Mouse (Mus musculus) heart, postnatal 36 days (tissue): ENCODE data around the gene Gm20481. TPM values are rescaled to one million over a fixed set of nuclear protein-coding genes. Genes with fewer than 3 reads are reported as not detected.
"Not testable (repeated sequence)": the region's sequence is repeated elsewhere in the genome, so short reads cannot be mapped to it uniquely, and the experiment has no call there.

Source experiments
- DNase-seq, 2 experiments: peaks; one replicate each; pipeline ENCODE4 v3.0.0; 2021 to 2022
- intact Hi-C: fragments of 180-260 bp; cut with DNase I; formaldehyde crosslinking; loops from one replicate; pipeline ENCODE4 v1.15.1; 2025
- total RNA-seq, 2 experiments: library from RNA; stranded (reverse); gene quantifications; 2 replicates each; pipeline ENCODE4 v1.2.3; 2021

The Gm20481 gene
- total RNA-seq, 2 experiments from 2014 or later = not detected

- intact Hi-C loops = no loop called here
- DNase-seq = no peak
Measured at GRCm38 (mm10) chr17:34950514-34951455, 18.9 kb upstream of the Gm20481 start.

DNA sequence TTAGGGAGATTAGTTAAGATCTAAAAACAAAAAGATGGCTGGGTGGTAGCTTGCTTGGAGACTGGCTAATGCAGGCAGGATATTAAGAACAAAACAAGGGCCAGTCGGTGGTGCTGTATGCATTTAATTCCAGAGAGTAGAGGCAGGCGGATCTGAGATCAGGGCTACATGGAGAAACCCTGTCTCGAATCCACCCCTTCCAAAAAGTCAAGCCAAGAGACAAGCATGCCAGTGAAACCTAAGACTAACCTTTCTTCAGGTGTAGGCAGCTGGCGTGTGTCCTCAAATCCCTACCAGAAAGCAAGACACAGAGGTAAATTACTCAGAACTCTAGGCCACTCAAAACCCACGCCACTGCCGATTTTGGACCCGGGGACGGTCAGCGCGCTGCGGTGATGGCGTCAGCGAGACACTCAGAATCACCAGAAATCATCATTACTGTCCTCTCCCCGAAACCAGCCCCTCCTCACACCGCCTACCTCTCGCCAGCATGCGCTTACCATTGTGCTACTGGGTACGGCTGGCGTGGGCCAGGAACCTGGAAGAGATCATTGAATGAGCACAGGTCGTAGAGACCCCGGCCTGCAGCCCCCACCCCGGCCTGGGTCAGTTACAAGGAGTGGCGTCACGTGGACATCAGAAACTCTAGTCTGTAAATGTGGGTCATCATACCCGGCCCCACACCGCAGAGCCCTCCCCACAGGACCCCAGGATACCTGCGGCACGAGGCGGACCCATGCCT is 17.9 kb upstream of the Gm20481 start:
- intact Hi-C loops = loop anchor here (1.0 kb wide), 1 partner anchor 29 kb away; the partner anchor contains the start of gene Lsm2
- DNase-seq = no peak

DNA sequence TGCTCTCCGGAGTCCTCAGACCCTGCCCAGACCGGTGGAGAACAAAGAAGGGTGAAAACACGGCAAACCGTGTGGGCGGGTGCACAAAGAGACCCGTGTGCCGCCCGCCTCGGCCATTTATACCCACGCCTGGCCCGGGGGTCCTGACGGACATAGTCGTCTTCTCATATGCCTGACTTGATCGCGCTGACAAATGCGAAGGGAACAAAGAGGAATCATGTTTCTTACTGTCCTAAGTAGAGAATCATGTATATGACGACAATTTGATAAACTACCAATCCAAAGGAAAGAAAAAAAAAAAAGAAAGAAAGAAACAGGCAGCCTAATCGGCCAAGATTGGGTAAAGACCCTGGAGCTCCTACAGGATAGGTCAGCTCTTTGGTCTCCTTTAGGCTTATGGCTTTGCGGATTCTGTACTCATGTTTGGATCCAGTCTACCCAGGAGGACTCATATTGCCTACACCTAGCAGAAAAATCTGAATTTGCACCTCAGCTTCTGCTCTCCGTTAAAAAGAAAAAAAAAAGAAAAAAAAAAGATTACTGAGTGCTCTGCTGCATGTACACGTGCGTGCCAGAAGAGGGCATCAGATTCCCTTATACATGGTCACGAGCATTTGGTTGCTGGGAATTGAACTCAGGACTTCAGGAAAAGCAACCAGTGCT is 17.2 kb upstream of the Gm20481 start:
- DNase-seq = peak; percentile 89
- intact Hi-C loops = loop anchor here (1.0 kb wide), 1 partner anchor 29 kb away; the partner anchor contains the start of gene Lsm2

DNA sequence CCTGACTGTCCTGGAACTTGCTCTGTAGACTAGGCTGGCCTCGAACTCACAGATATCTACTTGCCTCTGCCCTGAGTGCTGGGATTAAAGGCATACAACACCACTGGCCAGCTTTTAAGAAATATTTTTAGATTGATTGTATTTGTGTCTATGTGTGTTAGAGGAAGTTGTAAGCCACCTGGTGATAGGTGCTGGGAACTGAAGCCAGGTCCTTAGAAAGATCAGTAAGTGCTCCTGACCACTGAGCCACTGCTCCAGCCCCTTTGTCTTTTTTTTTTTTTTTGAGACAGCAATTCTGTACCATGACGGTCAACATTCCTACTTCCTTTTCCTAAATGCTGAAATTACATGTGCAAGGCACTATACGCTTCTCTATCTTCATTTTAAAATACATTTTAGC is 16.5 kb upstream of the Gm20481 start:
- intact Hi-C loops = no loop called here
- DNase-seq = no peak

DNA sequence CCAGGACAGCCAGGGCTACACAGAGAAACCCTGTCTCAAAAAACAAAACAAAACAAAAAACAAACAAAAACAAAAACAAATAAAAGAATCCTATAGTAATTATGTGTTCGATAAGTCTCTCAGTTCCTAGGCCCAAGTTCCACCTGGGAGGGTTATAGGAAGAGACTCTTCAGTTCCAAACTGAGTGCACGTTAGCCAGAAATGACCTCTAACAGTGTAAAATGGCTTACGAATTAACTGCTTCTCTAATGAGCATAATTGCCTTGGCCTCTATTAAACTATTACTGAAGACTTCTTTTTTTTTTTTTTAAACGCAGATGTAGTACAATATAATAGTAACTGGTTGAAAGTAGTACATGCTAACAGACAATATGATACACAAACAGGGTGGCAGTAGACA is 15.8 kb upstream of the Gm20481 start:
- intact Hi-C loops = no loop called here
- DNase-seq = no peak

- intact Hi-C loops = loop anchor here (1.0 kb wide), 1 partner anchor 23 kb away; no protein-coding TSS in a partner anchor
- DNase-seq = no peak
Measured at GRCm38 (mm10) chr17:34954831-34955230, 14.9 kb upstream of the Gm20481 start.

DNA sequence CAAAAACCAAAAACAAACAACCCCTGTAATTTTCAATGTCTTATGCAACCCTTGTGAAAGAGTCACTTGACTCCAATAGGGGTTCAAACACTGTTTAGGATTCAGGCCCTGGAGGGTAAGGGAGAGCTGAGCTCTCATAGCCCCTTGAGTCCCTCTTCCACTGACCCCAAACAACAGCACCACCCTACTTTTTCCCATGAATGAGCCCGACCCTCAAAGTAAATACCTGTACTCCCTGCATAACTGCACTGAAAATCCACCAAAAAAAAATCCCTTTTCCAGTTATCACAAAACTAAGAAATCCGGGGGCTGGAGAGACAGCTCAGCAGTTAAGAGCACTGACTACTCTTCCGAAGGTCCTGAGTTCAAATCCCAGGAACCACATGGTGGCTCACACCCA is 13.8 kb upstream of the Gm20481 start:
- intact Hi-C loops = loop anchor here (1.0 kb wide), 1 partner anchor 22 kb away; no protein-coding TSS in a partner anchor
- no peak for DNase-seq

- no peak for DNase-seq
- intact Hi-C loops = no loop called here
Measured at GRCm38 (mm10) chr17:34956340-34956739, 13.4 kb upstream of the Gm20481 start.

- intact Hi-C loops, DNase-seq: not testable (repeated sequence)
Measured at GRCm38 (mm10) chr17:34957291-34957690, 12.4 kb upstream of the Gm20481 start.

DNA sequence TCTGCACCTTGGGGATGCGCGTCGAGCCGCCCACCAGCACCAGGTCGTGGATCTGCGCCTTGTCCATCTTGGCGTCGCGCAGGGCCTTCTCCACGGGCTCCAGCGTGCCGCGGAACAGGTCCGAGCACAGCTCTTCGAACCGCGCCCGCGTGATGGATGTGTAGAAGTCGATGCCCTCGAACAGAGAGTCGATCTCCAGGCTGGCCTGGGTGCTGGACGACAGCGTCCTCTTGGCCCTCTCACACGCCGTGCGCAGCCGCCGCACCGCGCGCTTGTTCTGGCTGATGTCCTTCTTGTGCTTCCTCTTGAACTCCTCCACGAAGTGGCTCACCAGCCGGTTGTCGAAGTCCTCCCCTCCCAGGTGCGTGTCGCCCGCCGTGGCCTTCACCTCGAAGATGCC is 11.7 kb upstream of the Gm20481 start:
- DNase-seq, intact Hi-C loops: not testable (repeated sequence)

GRCm38 (mm10) chr17:34958734-34959129 is 11.0 kb upstream of the Gm20481 start:
- DNase-seq, intact Hi-C loops: not testable (repeated sequence)

DNA sequence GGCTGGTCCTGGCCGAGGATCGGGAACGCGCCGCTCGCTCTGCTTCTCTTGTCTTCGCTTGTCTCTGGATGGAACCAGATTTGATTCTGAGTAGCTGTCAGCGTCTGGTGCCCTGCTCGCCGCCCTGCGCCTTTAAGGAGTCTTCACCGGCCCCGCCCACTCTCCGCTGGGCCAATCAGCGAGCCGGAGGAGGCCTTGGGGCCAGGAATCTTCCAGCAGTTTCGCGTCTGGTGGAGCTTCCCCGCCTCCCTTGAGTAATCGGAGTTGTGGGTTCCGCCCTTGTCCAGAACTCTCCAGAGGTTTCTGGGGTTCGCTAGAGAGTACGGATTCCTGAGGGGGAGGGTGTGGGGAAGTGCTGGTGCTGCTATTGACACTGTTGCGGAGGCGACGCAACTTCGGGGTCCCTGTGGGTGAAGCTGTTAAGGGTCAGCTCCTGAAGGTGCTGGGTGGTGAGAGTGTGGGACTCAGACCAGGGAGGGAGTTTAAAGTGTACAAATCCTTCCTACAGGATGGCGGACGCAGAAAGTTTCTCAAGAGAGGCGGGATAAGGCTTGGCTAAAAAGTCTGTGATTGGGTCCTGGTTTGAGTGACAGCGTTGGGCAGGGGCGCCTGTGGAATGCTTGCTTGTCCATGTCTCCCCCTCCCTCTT is 10.5 kb upstream of the Gm20481 start, which contains the start of gene Hspa1b:
Gene Hspa1b, minus strand, starts transcription at position 109 of the 649 bp plus-strand sequence.
- peak; percentile 94 for DNase-seq
- intact Hi-C loops = not testable (repeated sequence)

- peak in 1 of 2 experiments; percentile 54 for DNase-seq
- intact Hi-C loops = no loop called here
Measured at GRCm38 (mm10) chr17:34959881-34960515, 9.7 kb upstream of the Gm20481 start.

DNA sequence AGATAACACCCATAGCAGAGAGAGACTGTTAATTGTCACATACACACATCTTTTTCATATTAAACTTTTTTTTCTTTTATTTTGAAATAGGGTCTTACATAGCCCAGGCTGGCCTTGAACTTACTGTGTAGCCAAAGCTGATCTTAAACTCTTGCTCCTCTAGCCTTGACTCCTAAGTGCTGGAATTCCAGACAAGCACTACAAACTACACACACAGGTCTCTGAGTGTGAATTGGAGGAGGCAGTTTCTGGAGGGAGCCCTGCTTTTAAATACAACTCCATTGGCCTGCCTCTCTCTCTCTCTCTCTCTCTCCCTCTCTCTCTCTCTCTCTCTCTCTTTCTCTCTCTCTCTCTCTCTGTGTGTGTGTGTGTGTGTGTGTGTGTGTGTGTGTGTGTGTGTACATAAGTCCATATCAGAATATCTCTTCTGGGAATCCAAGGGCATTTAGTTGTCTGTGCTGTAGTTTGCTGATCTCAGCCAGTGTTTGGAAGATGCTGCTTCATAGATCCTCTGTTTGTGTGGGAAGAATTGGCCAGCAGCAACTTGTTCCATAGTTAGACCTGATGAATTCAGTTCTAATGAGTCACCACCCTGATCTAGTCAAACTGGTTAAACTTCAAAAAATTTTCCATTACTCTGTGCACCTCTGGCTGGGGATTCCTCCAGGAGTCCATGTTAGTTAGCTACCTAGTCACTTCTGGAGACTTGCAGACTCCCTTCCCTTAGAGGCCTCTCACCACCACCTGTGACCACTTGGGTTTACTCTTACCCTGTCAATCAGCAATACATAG is 8.8 kb upstream of the Gm20481 start:
- intact Hi-C loops = no loop called here
- no peak for DNase-seq

- intact Hi-C loops = no loop called here
- DNase-seq = no peak
Measured at GRCm38 (mm10) chr17:34962125-34962524, 7.6 kb upstream of the Gm20481 start.

- DNase-seq = no peak
- intact Hi-C loops = no loop called here
Measured at GRCm38 (mm10) chr17:34962841-34963240, 6.9 kb upstream of the Gm20481 start.

DNA sequence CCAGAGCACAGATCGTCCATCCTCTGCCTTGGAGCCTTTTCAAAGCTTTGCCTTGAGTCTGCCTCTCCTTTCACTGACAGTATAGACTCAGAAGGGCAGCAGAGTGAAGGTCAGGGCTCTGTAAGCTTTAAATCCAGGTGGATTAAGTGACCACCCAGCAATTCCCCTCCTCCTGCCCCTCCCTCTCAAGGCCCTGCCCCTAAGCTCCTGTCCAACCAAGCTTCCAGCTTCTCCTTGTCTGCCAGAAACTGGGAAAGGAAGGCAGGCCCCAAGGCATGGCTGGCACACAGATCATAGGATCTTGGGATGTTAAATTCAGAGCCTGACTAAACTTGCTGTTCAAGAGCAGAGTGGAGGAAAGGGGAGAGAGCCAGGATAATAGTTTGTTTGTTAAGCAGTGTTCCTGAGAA is 5.1 kb upstream of the Gm20481 start:
- DNase-seq = no peak
- intact Hi-C loops = no loop called here

DNA sequence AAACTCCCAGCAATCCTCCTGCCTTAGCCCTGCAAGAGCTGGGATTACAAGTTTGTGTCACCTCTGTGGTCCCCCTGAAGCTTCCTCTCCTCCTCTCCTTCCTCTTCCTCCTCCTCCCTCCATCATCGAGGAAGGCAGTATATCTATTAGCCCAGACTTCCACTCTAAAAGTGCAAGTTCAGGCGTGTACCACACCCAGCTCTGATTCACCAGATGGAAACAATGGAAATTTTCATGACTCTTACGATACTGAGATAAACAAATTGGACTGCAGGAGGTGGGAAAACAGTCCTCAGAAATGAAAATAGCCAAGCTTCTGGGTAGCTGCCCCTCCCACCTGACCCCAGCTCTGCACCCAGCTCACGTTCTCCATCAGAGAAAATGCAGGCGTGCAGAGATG is 4.1 kb upstream of the Gm20481 start:
- no peak for DNase-seq
- intact Hi-C loops = no loop called here

DNA sequence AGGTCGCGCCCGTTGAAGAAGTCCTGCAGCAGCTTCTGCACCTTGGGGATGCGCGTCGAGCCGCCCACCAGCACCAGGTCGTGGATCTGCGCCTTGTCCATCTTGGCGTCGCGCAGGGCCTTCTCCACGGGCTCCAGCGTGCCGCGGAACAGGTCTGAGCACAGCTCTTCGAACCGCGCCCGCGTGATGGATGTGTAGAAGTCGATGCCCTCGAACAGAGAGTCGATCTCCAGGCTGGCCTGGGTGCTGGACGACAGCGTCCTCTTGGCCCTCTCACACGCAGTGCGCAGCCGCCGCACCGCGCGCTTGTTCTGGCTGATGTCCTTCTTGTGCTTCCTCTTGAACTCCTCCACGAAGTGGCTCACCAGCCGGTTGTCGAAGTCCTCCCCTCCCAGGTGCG is 1.1 kb downstream of the Gm20481 start:
- DNase-seq, intact Hi-C loops: not testable (repeated sequence)
